Mouse (Mus musculus) c-Kit-negative CD71-positive TER-119-positive erythroid progenitor cells, embryonic 14.5 days (primary cell): ENCODE results near the gene Selenot.

Experiments
- DNase-seq: peaks from one replicate; pipeline ENCODE4 v3.0.0-alpha.2; 2013; ENCODE audit warnings: low read depth, low spot score

Selenot gene

GRCm38 (mm10) chr3:58636406-58637295, 60.2 kb downstream of the Selenot start, which contains the start of gene Erich6:
Erich6 (minus strand) TSS chr3:58637207.
- no peak for DNase-seq
